Mouse (Mus musculus): Measurements from ENCODE around the gene Slc16a10. TPM values are rescaled to one million over a fixed set of nuclear protein-coding genes. Genes with fewer than 3 reads are reported as not detected.

Slc16a10 gene
- total RNA-seq, 4 experiments from 2014 or later, result 19.3 to 24.6 (median 19.9) TPM

- DNase-seq (ENCODE audit: low spot score), result peak; percentile 74
These were observed 72.8 kb downstream of the Slc16a10 start for GRCm38 (mm10) chr10:40069270-40069669.

- DNase-seq (ENCODE audit: low spot score), result peak; percentile 46
These were observed 73.5 kb downstream of the Slc16a10 start for GRCm38 (mm10) chr10:40068595-40068994.

- no peak for DNase-seq (ENCODE audit: low spot score)
These were observed 74.5 kb downstream of the Slc16a10 start for GRCm38 (mm10) chr10:40067529-40067928.

- no peak for DNase-seq (ENCODE audit: low spot score)
These were observed 75.0 kb downstream of the Slc16a10 start for GRCm38 (mm10) chr10:40067071-40067470.

GRCm38 (mm10) chr10:40065357-40065756 is 76.7 kb downstream of the Slc16a10 start:
- DNase-seq (ENCODE audit: low spot score), result no peak

- DNase-seq (ENCODE audit: low spot score), result no peak
These were observed 78.7 kb downstream of the Slc16a10 start for GRCm38 (mm10) chr10:40063291-40063890.

GRCm38 (mm10) chr10:40062812-40063211 is 79.2 kb downstream of the Slc16a10 start:
- no peak for DNase-seq (ENCODE audit: low spot score)

- no peak for DNase-seq (ENCODE audit: low spot score)
These were observed 80.1 kb downstream of the Slc16a10 start for GRCm38 (mm10) chr10:40061926-40062325.

- DNase-seq (ENCODE audit: low spot score), result no peak
These were observed 83.3 kb downstream of the Slc16a10 start for GRCm38 (mm10) chr10:40058786-40059120.

- no peak for DNase-seq (ENCODE audit: low spot score)
These were observed 83.8 kb downstream of the Slc16a10 start for GRCm38 (mm10) chr10:40058062-40058785.

- DNase-seq (ENCODE audit: low spot score), result no peak
These were observed 84.4 kb downstream of the Slc16a10 start for GRCm38 (mm10) chr10:40057615-40058014.

GRCm38 (mm10) chr10:40054455-40054854 is 87.6 kb downstream of the Slc16a10 start:
- no peak for DNase-seq (ENCODE audit: low spot score)

GRCm38 (mm10) chr10:40053896-40054295 is 88.2 kb downstream of the Slc16a10 start:
- DNase-seq (ENCODE audit: low spot score), result no peak

GRCm38 (mm10) chr10:40053257-40053895 is 88.7 kb downstream of the Slc16a10 start:
- DNase-seq (ENCODE audit: low spot score), result no peak

GRCm38 (mm10) chr10:40051997-40052396 is 90.1 kb downstream of the Slc16a10 start:
- no peak for DNase-seq (ENCODE audit: low spot score)

GRCm38 (mm10) chr10:40050763-40051162 is 91.3 kb downstream of the Slc16a10 start:
- no peak for DNase-seq (ENCODE audit: low spot score)

GRCm38 (mm10) chr10:40041339-40041738 is 100.7 kb downstream of the Slc16a10 start:
- no peak for DNase-seq (ENCODE audit: low spot score)

- no peak for DNase-seq (ENCODE audit: low spot score)
These were observed 105.1 kb downstream of the Slc16a10 start for GRCm38 (mm10) chr10:40036686-40037560.

- no peak for DNase-seq (ENCODE audit: low spot score)
These were observed 107.1 kb downstream of the Slc16a10 start for GRCm38 (mm10) chr10:40034956-40035355.

- no peak for DNase-seq (ENCODE audit: low spot score)
These were observed 109.2 kb downstream of the Slc16a10 start for GRCm38 (mm10) chr10:40032897-40033296.

GRCm38 (mm10) chr10:40030716-40031115 is 111.3 kb downstream of the Slc16a10 start:
- DNase-seq (ENCODE audit: low spot score), result no peak

GRCm38 (mm10) chr10:40029610-40030009 is 112.4 kb downstream of the Slc16a10 start:
- no peak for DNase-seq (ENCODE audit: low spot score)

Measured in heart, adult 8-10 months (tissue).